Comparison of ENCODE assay signal across 9 mouse cellular contexts in genomic region chr2:59161021-59161440, GRCm38 (mm10). TPM values are rescaled to one million over a fixed set of nuclear protein-coding genes. Genes with fewer than 3 reads are reported as not detected.
A peak's percentile ranks its signal among the peaks of the same experiment; 100 is the strongest.
DNase-seq lines count a peak whose midpoint lies in the region; ATAC-seq and TF ChIP-seq lines count a peak whose summit lies in the region.
"Had no signal": no experiment of that assay in that cellular context is flagged by ENCODE, and none has a peak within 500 bp of the region (broad histone marks: within the 10 kb centered on the region; RNA-seq: fewer than 3 reads in every experiment).

No protein-coding gene starts in this region.

- no peak for TF ChIP-seq CTCF in kidney, adult 2 months (conservative IDR thresholded peaks at IDR 0.05; ENCODE audit: insufficient read depth, insufficient read length, low read depth, low read length)
- TF ChIP-seq CTCF in E14TG2a.4 (conservative IDR thresholded peaks at IDR 0.05; ENCODE audit: low read length): no peak

- ATAC-seq in liver, embryonic 12.5 days: peak; percentile 43
- peak; percentile 46 for ATAC-seq in stomach, embryonic 14.5 days (ENCODE audit: insufficient number of reproducible peaks, insufficient read depth, low FRiP score, low read depth)

- H3K27me3 ChIP-seq in kidney, adult 2 months (replicated peaks; ENCODE audit: control insufficient read depth, insufficient read depth, low read length): no peaks in the 10 kb centered on the region
- H3K27me3 ChIP-seq in E14TG2a.4 (ENCODE audit: insufficient read depth, low read length): no peaks in the 10 kb centered on the region
- H3K27me3 ChIP-seq in liver, embryonic 12.5 days (replicated peaks): no peaks in the 10 kb centered on the region; the same call in 1 of the 2 replicates
- no peaks in the 10 kb centered on the region for H3K27me3 ChIP-seq in stomach, embryonic 14.5 days (ENCODE audit: control insufficient read depth, insufficient read depth, low read length)

- no peaks in the 10 kb centered on the region for H3K36me3 ChIP-seq in kidney, adult 2 months (ENCODE audit: control insufficient read depth, insufficient read depth, low read length)
- peaks cover 13% of the 10 kb centered on the region; the same call in 1 of the 2 replicates for H3K36me3 ChIP-seq in E14TG2a.4 (ENCODE audit: insufficient read depth, low read length)
- H3K36me3 ChIP-seq in liver, embryonic 12.5 days: no peaks in the 10 kb centered on the region
- no peaks in the 10 kb centered on the region for H3K36me3 ChIP-seq in stomach, embryonic 14.5 days (ENCODE audit: control insufficient read depth, insufficient read depth, low read length)

- WGBS in kidney, adult 2 months: under 1% methylated on average over 50 of the region's 58 CpGs
- 0% methylated on average over 45 of the region's 58 CpGs for WGBS in liver, embryonic 12.5 days (ENCODE audit: insufficient replicate concordance)
- 0% methylated on average over 37 of the region's 58 CpGs for WGBS in stomach, embryonic 14.5 days

- peak overlapping the region; percentile 97 for H3K4me2 ChIP-seq in liver, embryonic 12.5 days
- H3K4me2 ChIP-seq in stomach, embryonic 14.5 days (replicated peaks; ENCODE audit: low read depth, low read length): peak overlapping the region; percentile 70

- TF ChIP-seq POLR2A in kidney, adult 2 months (IDR thresholded peaks at IDR 0.05; ENCODE audit: low read depth, low read length): no peak

- peak overlapping the region; percentile 91 for H3K27ac ChIP-seq in kidney, adult 2 months (ENCODE audit: insufficient read depth, low read depth, low read length)
- peak overlapping the region; percentile 72 for H3K27ac ChIP-seq in liver, embryonic 12.5 days
- peak overlapping the region; percentile 90 for H3K27ac ChIP-seq in stomach, embryonic 14.5 days (ENCODE audit: low read length)
- H3K27ac ChIP-seq: macrophage had no signal

- peaks cover 13% of the 10 kb centered on the region; the same call in 1 of the 2 replicates for H3K4me1 ChIP-seq in kidney, adult 2 months (ENCODE audit: control insufficient read depth, insufficient read depth, low read length)
- H3K4me1 ChIP-seq in E14TG2a.4 (replicated peaks; ENCODE audit: low read depth, low read length): peaks cover 48% of the 10 kb centered on the region
- H3K4me1 ChIP-seq in liver, embryonic 12.5 days: peaks cover 36% of the 10 kb centered on the region
- H3K4me1 ChIP-seq in stomach, embryonic 14.5 days (ENCODE audit: control insufficient read depth, insufficient read depth, low read length): peaks cover 16% of the 10 kb centered on the region

- H3K9ac ChIP-seq in liver, embryonic 12.5 days: peak overlapping the region; percentile 84
- peak overlapping the region; percentile 86 for H3K9ac ChIP-seq in stomach, embryonic 14.5 days (replicated peaks; ENCODE audit: low read depth, low read length)

- H3K9me3 ChIP-seq in E14TG2a.4 (ENCODE audit: low read length): no peaks in the 10 kb centered on the region
- no peaks in the 10 kb centered on the region for H3K9me3 ChIP-seq in liver, embryonic 12.5 days (replicated peaks)
- no peaks in the 10 kb centered on the region for H3K9me3 ChIP-seq in stomach, embryonic 14.5 days (ENCODE audit: control insufficient read depth, low read depth, low read length)

- peak overlapping the region; percentile 87 for H3K4me3 ChIP-seq in kidney, adult 2 months (ENCODE audit: insufficient read depth, low read depth, low read length)
- H3K4me3 ChIP-seq in E14TG2a.4 (replicated peaks; ENCODE audit: low read length): peak overlapping the region; percentile 96
- peak overlapping the region; percentile 78 for H3K4me3 ChIP-seq in liver, embryonic 12.5 days
- H3K4me3 ChIP-seq in stomach, embryonic 14.5 days (ENCODE audit: low read depth, low read length): peak overlapping the region; percentile 96

- DNase-seq in kidney, adult 2 months: no peak
- no peak for DNase-seq in kidney, adult 8-10 months
- peak; percentile 5 for DNase-seq in c-Kit-positive CD71-positive TER-119-positive erythroid progenitor cells, embryonic 14.5 days (ENCODE audit: low spot score)
- peak; percentile 7 for DNase-seq in forelimb bud, embryonic 11.5 days (ENCODE audit: low read depth, low spot score)
- no peak for DNase-seq in layer of hippocampus, adult 9-10 months (ENCODE audit: low spot score)

RNA-seq across cellular contexts. Expression of gene Pkp4, which starts 0.4 kb away (rescaled TPM):
- 211 and 242 TPM in 2 replicates for polyA plus RNA-seq in kidney, adult 2 months (2012; rRNA removed)
- polyA plus RNA-seq in liver, embryonic 12.5 days (2016; fragmentation: Nextera tagmentation; extraction: Ambion mirVana): 7.4 and 7.6 TPM in 2 replicates
- 45.1 and 45.6 TPM in 2 replicates for polyA plus RNA-seq in stomach, embryonic 14.5 days (2014; fragmentation: Nextera tagmentation; extraction: Ambion mirVana)

RNA-seq across cellular contexts. Expression of gene Ccdc148, which starts 0.5 kb away (rescaled TPM):
- 0.90 and 1.0 TPM in 2 replicates for polyA plus RNA-seq in kidney, adult 2 months (2012; rRNA removed)
- 0.11 and 0.17 TPM in 2 replicates for polyA plus RNA-seq in liver, embryonic 12.5 days (2016; fragmentation: Nextera tagmentation; extraction: Ambion mirVana)
- polyA plus RNA-seq in stomach, embryonic 14.5 days (2014; fragmentation: Nextera tagmentation; extraction: Ambion mirVana): 1.3 and 1.6 TPM in 2 replicates

Comparison
In these comparisons a context has a peak if more than half of its experiments do, and no peak if none do; other contexts are left out.
1. DNase-seq: peak in c-Kit-positive CD71-positive TER-119-positive erythroid progenitor cells, embryonic 14.5 days (single experiment) and forelimb bud, embryonic 11.5 days (single experiment); none in kidney, adult 2 months (single experiment), kidney, adult 8-10 months (0 of 2) and layer of hippocampus, adult 9-10 months (single experiment).
2. Peak in every context shown above with its lines, with median percentiles within 50 percentile points of each other: H3K27ac ChIP-seq and H3K4me3 ChIP-seq.